In the genomic region with DNA sequence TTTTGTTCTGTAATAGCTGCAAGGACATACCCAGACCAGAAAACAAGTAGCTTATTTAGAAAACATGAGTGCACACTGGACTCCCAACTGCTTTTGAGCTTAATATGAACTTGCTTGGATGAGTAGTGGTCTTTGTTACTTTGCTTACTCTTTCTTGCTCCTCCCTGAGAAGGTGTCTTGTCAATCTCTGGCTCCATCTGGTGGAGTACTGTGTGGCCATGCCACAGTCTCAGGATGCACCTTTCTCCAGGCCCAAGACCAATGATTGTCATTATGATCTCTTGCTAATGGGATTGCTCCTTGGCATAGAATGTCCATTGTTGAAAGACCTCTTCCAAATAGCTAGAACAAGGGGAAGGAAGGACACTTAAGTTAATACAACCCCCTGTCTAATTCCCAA, we compare ENCODE assay signal across 8 mouse cellular contexts.
DNase-seq lines count a peak whose midpoint lies in the region; ATAC-seq and TF ChIP-seq lines count a peak whose summit lies in the region.
"Had no signal": no experiment of that assay in that cellular context is flagged by ENCODE, and none has a peak within 500 bp of the region (broad histone marks: within the 10 kb centered on the region; RNA-seq: fewer than 3 reads in every experiment).

No protein-coding gene starts in this region.

- peak; percentile 70; the same call in 1 of the 2 replicates for TF ChIP-seq CTCF in brain, embryonic 14.5 days (IDR thresholded peaks at IDR 0.05; ENCODE audit: borderline replicate concordance, extremely low read depth, insufficient read depth, insufficient read length)

- no peaks in the 10 kb centered on the region for H3K4me1 ChIP-seq in hindbrain, embryonic 14.5 days (replicated peaks; ENCODE audit: control insufficient read depth, insufficient read depth, low read length)

- no peak overlapping the region for H3K4me2 ChIP-seq in hindbrain, embryonic 14.5 days (replicated peaks)

- no peaks in the 10 kb centered on the region for H3K36me3 ChIP-seq in hindbrain, embryonic 14.5 days (replicated peaks; ENCODE audit: control insufficient read depth, insufficient read depth)

- DNase-seq in left cerebral cortex, adult 18-20 months (ENCODE audit: low spot score in 2 of 2): peak; percentile 21 to 42
- no peak for DNase-seq in left cerebral cortex, adult 8-10 months (ENCODE audit: low spot score in 2 of 2)
- peak; percentile 14 for DNase-seq in Muller cell, postnatal 12 days (ENCODE audit: inconsistent ontology term)
- DNase-seq in brain, embryonic 14.5 days (ENCODE audit: low read depth): peak; percentile 73
- peak; percentile 56 for DNase-seq in hindbrain, embryonic 14.5 days (ENCODE audit: low spot score)
- no peak for DNase-seq in yolk sac, embryonic 10.5 days (ENCODE audit: low spot score)

- H3K27me3 ChIP-seq in hindbrain, embryonic 14.5 days (ENCODE audit: control insufficient read depth, insufficient read depth, low read length): no peaks in the 10 kb centered on the region

- ATAC-seq in hindbrain, embryonic 14.5 days (ENCODE audit: low FRiP score): 0 out of 2 replicates have a peak, but pooled peaks have one; percentile 57
- ATAC-seq in megakaryocyte progenitor cell, adult 5-6 weeks (replicated peaks; ENCODE audit: poor library complexity): peak; percentile 57

- TF ChIP-seq POLR2A in brain, embryonic 14.5 days (IDR thresholded peaks at IDR 0.05; ENCODE audit: borderline replicate concordance, extremely low read depth, insufficient read depth, insufficient read length, poor library complexity, severe bottlenecking): no peak

- H3K9ac ChIP-seq in hindbrain, embryonic 14.5 days: no peak overlapping the region

- no peak overlapping the region for H3K27ac ChIP-seq in hindbrain, embryonic 14.5 days

- no peak overlapping the region for H3K4me3 ChIP-seq in hindbrain, embryonic 14.5 days (replicated peaks; ENCODE audit: low read length)
- H3K4me3 ChIP-seq: myocyte had no signal

- no peaks in the 10 kb centered on the region for H3K9me3 ChIP-seq in hindbrain, embryonic 14.5 days (ENCODE audit: control insufficient read depth, low read length)

Comparison
In these comparisons a context has a peak if more than half of its experiments do, and no peak if none do; other contexts are left out.
1. DNase-seq: peak in left cerebral cortex, adult 18-20 months (2 of 2), Muller cell, postnatal 12 days (single experiment), brain, embryonic 14.5 days (single experiment) and hindbrain, embryonic 14.5 days (single experiment); none in left cerebral cortex, adult 8-10 months (0 of 2) and yolk sac, embryonic 10.5 days (single experiment).